Mouse (Mus musculus): ENCODE results near the gene Htr1d.
A peak's percentile ranks its signal among the peaks of the same experiment; 100 is the strongest.

Htr1d gene

GRCm38 (mm10) chr4:136451564-136451963, 28.2 kb downstream of the Htr1d start:
- no peak for DNase-seq (ENCODE audit: extremely low read depth, insufficient read length, low spot score)

- DNase-seq (ENCODE audit: extremely low read depth, insufficient read length, low spot score) = no peak
Measured at GRCm38 (mm10) chr4:136452286-136452685, 29.0 kb downstream of the Htr1d start.

- DNase-seq (ENCODE audit: extremely low read depth, insufficient read length, low spot score) = no peak
Measured at GRCm38 (mm10) chr4:136452792-136453191, 29.5 kb downstream of the Htr1d start.

DNA sequence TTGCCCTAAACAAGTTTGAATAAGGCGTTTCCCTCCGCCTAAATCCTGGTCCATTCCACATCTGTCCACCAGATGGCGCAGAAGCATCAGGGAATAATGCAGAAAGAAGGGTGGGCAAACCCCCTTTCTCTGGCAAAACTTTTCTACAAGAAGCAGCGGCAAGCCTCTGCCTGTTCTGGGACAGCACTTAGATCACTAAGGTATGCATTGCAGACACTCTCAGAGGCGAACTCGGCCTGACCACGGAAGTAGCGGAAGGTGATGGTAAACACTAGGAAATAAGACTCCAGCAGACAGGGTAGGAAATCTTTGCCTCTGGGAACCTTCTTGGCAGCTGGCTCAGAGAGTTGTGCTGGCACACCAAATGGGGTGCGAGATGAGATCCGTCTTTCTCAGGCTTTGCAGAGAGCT, 31.5 kb downstream of the Htr1d start:
- DNase-seq (ENCODE audit: extremely low read depth, insufficient read length, low spot score) = peak; percentile 45

DNA sequence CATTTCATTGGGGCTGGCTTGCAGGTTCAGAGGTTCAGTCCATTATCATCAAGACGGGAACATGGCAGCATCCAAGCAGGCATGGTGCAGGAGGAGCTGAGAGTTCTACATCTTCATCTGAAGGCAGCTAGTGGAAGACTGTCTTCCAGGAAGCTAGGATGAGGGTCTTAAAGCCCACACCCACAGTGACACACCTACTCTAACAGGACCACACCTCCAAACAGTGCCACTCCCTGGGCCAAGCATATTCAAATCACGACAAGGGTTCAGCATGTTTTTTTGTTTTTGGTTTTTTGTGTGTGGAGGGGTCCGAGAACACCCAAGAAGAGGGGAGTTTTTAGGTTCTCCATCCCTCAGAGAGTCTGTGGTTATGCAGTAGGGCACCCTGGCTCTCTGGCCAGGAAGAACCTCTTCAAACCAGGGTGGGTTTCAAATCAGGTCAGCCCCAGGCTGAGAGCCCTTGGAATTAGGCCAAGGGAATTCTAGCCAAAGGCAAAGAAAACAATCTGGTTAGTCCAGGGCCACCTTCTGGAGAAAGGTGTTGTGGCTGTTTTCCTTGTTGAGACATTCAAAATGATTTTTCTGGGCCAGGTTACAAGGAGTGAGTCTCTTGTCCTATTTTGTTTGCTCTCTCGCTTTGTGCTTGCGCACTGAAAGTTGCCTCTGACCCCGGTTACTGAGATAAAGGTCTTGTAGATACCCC, 33.3 kb downstream of the Htr1d start:
- no peak for DNase-seq (ENCODE audit: extremely low read depth, insufficient read length, low spot score)

DNA sequence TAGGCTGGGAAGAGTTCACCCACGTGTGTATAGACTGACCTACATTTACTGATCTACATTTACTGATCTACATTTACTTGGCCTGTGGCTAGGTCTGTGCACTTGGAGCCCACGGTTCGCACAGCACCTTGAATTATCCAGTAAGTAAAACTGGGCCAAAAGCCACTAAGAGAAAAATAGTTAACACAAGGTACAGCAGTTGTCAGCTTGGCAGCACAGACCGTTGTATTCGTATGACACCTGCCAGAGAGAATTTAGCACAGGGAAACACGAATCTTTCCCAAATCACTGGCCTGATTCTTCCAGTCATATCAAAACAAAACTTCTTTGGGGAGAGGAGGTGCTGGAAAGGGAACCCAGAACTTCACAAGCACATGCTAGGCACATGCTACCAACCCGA, 35.0 kb downstream of the Htr1d start:
- no peak for DNase-seq (ENCODE audit: extremely low read depth, insufficient read length, low spot score)

- DNase-seq (ENCODE audit: extremely low read depth, insufficient read length, low spot score) = no peak
Measured at GRCm38 (mm10) chr4:136459210-136459609, 35.9 kb downstream of the Htr1d start.

GRCm38 (mm10) chr4:136461206-136461605, 37.9 kb downstream of the Htr1d start:
- DNase-seq (ENCODE audit: extremely low read depth, insufficient read length, low spot score) = peak; percentile 30

- DNase-seq (ENCODE audit: extremely low read depth, insufficient read length, low spot score) = no peak
Measured at GRCm38 (mm10) chr4:136461761-136462085, 38.4 kb downstream of the Htr1d start.

DNA sequence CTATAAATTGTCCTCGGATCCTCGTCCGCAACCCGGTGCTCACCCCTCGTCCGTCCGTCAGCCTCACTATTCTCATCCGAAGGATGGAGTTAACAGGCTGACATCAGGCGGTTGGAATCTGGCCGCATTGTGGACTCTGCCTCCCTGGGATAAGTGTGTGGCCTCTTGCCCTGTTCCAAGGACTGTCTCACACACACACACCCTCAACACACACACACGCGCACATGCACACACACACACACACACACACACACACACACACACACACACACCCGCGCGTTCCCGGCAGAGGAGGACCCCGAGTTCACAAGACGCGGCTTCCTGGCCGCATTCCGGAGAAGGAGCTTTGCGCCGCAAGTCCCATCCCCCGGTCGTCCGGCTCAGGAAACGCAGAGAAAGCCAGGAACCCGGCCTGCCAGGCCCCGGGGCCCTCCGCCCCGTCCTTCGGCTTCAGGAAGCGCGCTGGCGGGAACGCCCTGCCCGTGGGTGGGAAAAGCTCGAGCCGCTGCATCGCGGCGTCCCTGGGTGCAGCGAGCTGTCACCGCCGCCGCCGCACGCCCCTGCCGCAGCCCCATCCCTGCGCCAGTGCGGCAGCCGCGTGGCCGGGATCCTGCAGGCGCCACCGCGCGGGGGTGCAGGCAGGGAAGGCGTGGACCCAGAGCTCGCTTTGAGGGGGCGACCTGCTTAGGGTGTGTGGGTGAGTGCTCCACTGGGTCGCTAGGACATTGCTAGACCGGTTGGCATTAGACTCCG, 38.9 kb downstream of the Htr1d start, which contains the start of gene 6030445D17Rik:
TSS of gene 6030445D17Rik (plus strand) at position 165 of the 753 bp plus-strand sequence.
- peak; percentile 88 for DNase-seq (ENCODE audit: extremely low read depth, insufficient read length, low spot score)

DNA sequence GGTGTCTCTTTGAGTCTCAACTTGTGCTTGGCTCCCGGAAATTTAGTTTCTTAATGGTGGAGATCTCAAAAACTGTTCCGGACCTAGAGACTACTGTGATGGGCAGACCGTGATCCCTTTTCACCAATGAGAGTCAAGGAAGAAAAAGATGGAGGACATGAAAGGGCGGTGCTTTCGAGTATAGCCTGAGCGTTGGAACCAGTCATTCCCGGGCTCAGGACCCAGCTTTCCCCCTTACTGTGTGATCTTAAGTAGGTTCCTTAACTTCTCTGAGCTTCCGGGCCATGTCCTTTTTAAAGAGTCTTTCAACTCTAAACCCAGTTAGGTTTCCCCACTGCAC, 39.5 kb downstream of the Htr1d start:
- no peak for DNase-seq (ENCODE audit: extremely low read depth, insufficient read length, low spot score)

DNA sequence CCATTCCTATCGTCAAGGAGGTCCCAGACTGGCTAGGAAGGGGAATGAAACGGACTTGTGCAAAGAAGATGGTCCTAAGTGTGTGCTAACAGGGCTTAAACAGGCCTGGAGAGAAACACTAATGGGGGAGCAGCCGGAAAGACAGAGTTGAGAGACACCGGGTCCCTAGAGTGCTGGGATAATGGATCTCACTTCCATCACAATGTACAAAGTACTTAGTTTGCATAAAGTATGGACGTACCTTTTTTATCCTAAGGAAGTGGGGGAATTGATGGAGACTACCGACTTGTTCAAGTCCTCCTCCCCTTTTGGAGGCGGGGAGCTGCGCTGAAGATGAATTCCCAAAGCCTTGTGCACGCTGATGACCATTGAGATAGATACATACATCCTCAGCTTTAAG, 40.1 kb downstream of the Htr1d start:
- DNase-seq (ENCODE audit: extremely low read depth, insufficient read length, low spot score) = no peak

GRCm38 (mm10) chr4:136466226-136466625, 42.9 kb downstream of the Htr1d start:
- peak; percentile 36 for DNase-seq (ENCODE audit: extremely low read depth, insufficient read length, low spot score)

DNA sequence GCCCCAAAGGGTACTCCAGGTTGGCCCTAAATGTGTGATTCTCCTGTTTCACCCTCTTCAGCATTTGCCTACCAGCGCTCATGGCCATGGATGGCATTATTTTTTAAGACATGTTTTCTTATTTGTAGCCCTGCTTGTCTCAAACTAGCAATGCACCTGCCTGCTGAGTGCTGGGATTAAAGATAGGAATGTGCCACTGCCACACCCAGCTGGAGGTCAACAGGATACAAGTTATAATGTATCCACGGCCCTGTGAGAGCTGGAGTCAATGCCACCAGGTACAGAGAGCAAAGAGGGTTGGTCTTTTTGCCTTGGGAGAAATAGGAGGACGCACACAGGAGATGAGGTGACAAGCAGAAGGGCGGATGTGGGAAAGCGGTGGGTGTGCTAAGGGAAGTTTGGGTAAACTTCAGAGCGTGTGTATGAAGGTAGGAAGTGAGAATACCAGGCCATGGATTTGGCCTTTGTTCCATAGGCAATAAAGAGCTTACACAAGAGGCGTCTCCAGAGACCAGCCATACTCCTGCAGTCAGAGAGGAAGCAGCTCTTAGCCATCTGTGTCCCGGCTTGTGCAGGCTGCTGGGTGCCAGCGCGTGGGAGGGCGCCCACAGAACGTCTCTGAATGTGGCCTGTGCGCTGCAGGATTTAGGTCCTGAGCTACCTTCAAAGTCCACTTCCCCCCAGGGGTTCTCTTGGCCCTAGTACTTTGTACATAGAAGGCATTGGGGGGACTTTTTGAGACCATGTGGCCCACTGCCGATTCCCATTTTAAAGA, 45.4 kb downstream of the Htr1d start:
- peak; percentile 21 for DNase-seq (ENCODE audit: extremely low read depth, insufficient read length, low spot score)

GRCm38 (mm10) chr4:136469371-136469903, 46.1 kb downstream of the Htr1d start, which contains the start of gene Luzp1:
Luzp1 (plus strand) TSS chr4:136469761.
- peak; percentile 93 for DNase-seq (ENCODE audit: extremely low read depth, insufficient read length, low spot score)

GRCm38 (mm10) chr4:136469941-136470346, 46.6 kb downstream of the Htr1d start:
- DNase-seq (ENCODE audit: extremely low read depth, insufficient read length, low spot score) = no peak

GRCm38 (mm10) chr4:136470347-136471071, 47.2 kb downstream of the Htr1d start:
- DNase-seq (ENCODE audit: extremely low read depth, insufficient read length, low spot score) = peak; percentile 78

GRCm38 (mm10) chr4:136476692-136477091, 53.4 kb downstream of the Htr1d start:
- DNase-seq (ENCODE audit: extremely low read depth, insufficient read length, low spot score) = no peak

DNA sequence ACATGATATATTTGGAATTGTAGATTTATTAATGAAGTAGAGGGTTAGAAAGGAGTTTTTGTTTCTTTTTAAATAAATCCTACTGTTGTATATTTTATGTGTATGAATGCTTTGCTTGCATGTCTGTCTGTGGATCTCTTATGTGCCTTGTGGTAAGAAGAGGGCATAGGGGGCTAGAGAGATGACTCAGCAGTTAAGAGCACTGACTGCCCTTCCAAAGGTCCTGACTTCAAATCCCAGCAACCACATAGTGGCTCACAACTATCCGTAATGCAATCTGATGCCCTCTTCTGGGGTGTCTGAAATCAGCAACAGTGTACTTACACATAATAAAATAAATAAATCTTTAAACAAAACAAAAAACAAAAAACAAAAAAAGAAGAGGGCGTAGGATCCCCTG, 63.2 kb downstream of the Htr1d start:
- DNase-seq (ENCODE audit: extremely low read depth, insufficient read length, low spot score) = peak; percentile 36
